Mouse (Mus musculus) CH12.LX (cell line): ENCODE data around the gene Alk. TPM values are rescaled to one million over a fixed set of nuclear protein-coding genes. Genes with fewer than 3 reads are reported as not detected.

Experiments
- DNase-seq: peaks from one replicate; pipeline ENCODE4 v3.0.0-alpha.2; 2013; ENCODE audit errors: extremely low read depth
- H3K27ac ChIP-seq: 2 replicates; pipeline ENCODE4 v1.5.1; 2012; ENCODE audit warnings: low read depth, mild to moderate bottlenecking, control low read depth, moderate library complexity; ENCODE audit not compliant: insufficient read depth
- H3K27me3 ChIP-seq: replicated peaks from 2 replicates; pipeline ENCODE3; 2012; ENCODE audit warnings: inconsistent platforms
- H3K36me3 ChIP-seq, 2 experiments: replicated peaks in 1 of 2; 2 replicates each; pipeline versions ENCODE3 to v1.6.1; 2012; ENCODE audit warnings: inconsistent platforms in 1 of 2, low read length in 1 of 2, mild to moderate bottlenecking in 1 of 2, mixed read lengths in 1 of 2, moderate library complexity in 1 of 2; ENCODE audit not compliant: control insufficient read depth in 1 of 2, insufficient read depth in 1 of 2
- H3K4me1 ChIP-seq, 2 experiments: 2 replicates each; pipeline ENCODE4 v1.6.1; 2012; ENCODE audit warnings: inconsistent platforms in 1 of 2, moderate library complexity in 1 of 2; ENCODE audit not compliant: insufficient read depth in 2 of 2, control insufficient read depth in 1 of 2
- H3K4me2 ChIP-seq: 2 replicates; pipeline ENCODE4 v1.6.1; 2012; ENCODE audit warnings: low read depth, mild to moderate bottlenecking, control low read depth; ENCODE audit not compliant: poor library complexity, insufficient read depth, severe bottlenecking
- H3K4me3 ChIP-seq, 3 experiments: fragments of 150-350 bp in 1 of 3; sonication (generic) in 1 of 3; replicated peaks in 1 of 3; 2 replicates each; pipeline versions ENCODE3 to v1.5.1; 2011 to 2012; ENCODE audit warnings: low read depth in 2 of 3, low read length in 2 of 3, mild to moderate bottlenecking in 2 of 3, moderate library complexity in 2 of 3, control low read depth in 1 of 3, improper control_type of control experiment in 1 of 3, inconsistent platforms in 1 of 3, mixed read lengths in 1 of 3; ENCODE audit not compliant: poor library complexity in 1 of 3
- H3K79me2 ChIP-seq: replicated peaks from 2 replicates; pipeline ENCODE4 v1.6.1; 2012; ENCODE audit warnings: mild to moderate bottlenecking, moderate library complexity; ENCODE audit not compliant: control insufficient read depth, poor library complexity, insufficient read depth, severe bottlenecking; ENCODE audit errors: extremely low read depth
- H3K9ac ChIP-seq: 2 replicates; pipeline ENCODE4 v1.6.1; 2012; ENCODE audit warnings: low read depth, mild to moderate bottlenecking, control low read depth, moderate library complexity; ENCODE audit not compliant: insufficient read depth
- H3K9me3 ChIP-seq: replicated peaks from 2 replicates; pipeline ENCODE3; 2012; ENCODE audit warnings: low read length, inconsistent platforms, mixed read lengths
- CHD1 ChIP-seq: IDR thresholded peaks from 2 replicates; pipeline ENCODE4 v1.6.1; 2012; ENCODE audit warnings: low read depth, low read length, improper control_type of control experiment, inconsistent platforms
- CTCF ChIP-seq, 2 experiments: IDR thresholded peaks in 1 of 2; conservative IDR thresholded peaks in 1 of 2; 2 replicates each; pipeline ENCODE4 v1.5.1; 2011 to 2012; ENCODE audit warnings: low read depth in 2 of 2, low read length in 2 of 2, improper control_type of control experiment in 1 of 2, inconsistent platforms in 1 of 2, mild to moderate bottlenecking in 1 of 2, moderate library complexity in 1 of 2
- ELF1 ChIP-seq: IDR thresholded peaks from 2 replicates; pipeline ENCODE4 v1.6.1; 2014; ENCODE audit warnings: low read depth, mild to moderate bottlenecking, inconsistent platforms, low read length, improper control_type of control experiment
- EP300 ChIP-seq: IDR thresholded peaks from 2 replicates; pipeline ENCODE4 v1.6.1; 2011; ENCODE audit warnings: low read length, improper control_type of control experiment
- ETS1 ChIP-seq: conservative IDR thresholded peaks from 2 replicates; pipeline ENCODE4 v1.6.1; 2012; ENCODE audit warnings: low read depth, mild to moderate bottlenecking, inconsistent platforms, low read length, improper control_type of control experiment, moderate library complexity
- IRF4 ChIP-seq: IDR thresholded peaks from 2 replicates; pipeline ENCODE4 v1.6.1; 2014; ENCODE audit warnings: low read depth, mild to moderate bottlenecking, inconsistent platforms, low read length, improper control_type of control experiment
- MAFK ChIP-seq: IDR thresholded peaks from 2 replicates; pipeline ENCODE4 v1.6.1; 2011; ENCODE audit warnings: low read length, improper control_type of control experiment; ENCODE audit not compliant: insufficient replicate concordance
- MAZ ChIP-seq: IDR thresholded peaks from 2 replicates; pipeline ENCODE4 v1.6.1; 2012; ENCODE audit warnings: low read depth, mild to moderate bottlenecking, inconsistent platforms, low read length, improper control_type of control experiment, moderate library complexity
- MEF2A ChIP-seq: IDR thresholded peaks from 2 replicates; pipeline ENCODE4 v1.6.1; 2014; ENCODE audit warnings: low read depth, mild to moderate bottlenecking, inconsistent platforms, low read length, improper control_type of control experiment, borderline replicate concordance
- MXI1 ChIP-seq: IDR thresholded peaks from 2 replicates; pipeline ENCODE4 v1.6.1; 2011; ENCODE audit warnings: mild to moderate bottlenecking, low read depth, low read length, improper control_type of control experiment
- NELFE ChIP-seq: IDR thresholded peaks from 2 replicates; pipeline ENCODE4 v1.6.1; 2011; ENCODE audit warnings: low read depth, low read length, improper control_type of control experiment
- NRF1 ChIP-seq: IDR thresholded peaks from 2 replicates; pipeline ENCODE4 v1.6.1; 2014; ENCODE audit warnings: low read depth, mild to moderate bottlenecking, inconsistent platforms, low read length, improper control_type of control experiment, moderate library complexity
- POLR2AphosphoS2 ChIP-seq: IDR thresholded peaks from 2 replicates; pipeline ENCODE4 v1.6.1; 2011; ENCODE audit warnings: low read depth, low read length, improper control_type of control experiment
- RCOR1 ChIP-seq: conservative IDR thresholded peaks from 2 replicates; pipeline ENCODE4 v1.6.1; 2012; ENCODE audit warnings: low read depth, mild to moderate bottlenecking, inconsistent platforms, low read length, improper control_type of control experiment
- TBP ChIP-seq: conservative IDR thresholded peaks from 2 replicates; pipeline ENCODE4 v1.6.1; 2011; ENCODE audit warnings: low read depth, low read length, improper control_type of control experiment
- UBTF ChIP-seq: IDR thresholded peaks from 2 replicates; pipeline ENCODE4 v1.6.1; 2012; ENCODE audit warnings: low read depth, mild to moderate bottlenecking, inconsistent platforms, low read length, improper control_type of control experiment, moderate library complexity
- USF1 ChIP-seq: IDR thresholded peaks from 2 replicates; pipeline ENCODE4 v1.6.1; 2014; ENCODE audit warnings: low read depth, mild to moderate bottlenecking, inconsistent platforms, low read length, improper control_type of control experiment
- USF2 ChIP-seq: conservative IDR thresholded peaks from 2 replicates; pipeline ENCODE4 v1.6.1; 2011; ENCODE audit warnings: low read depth, low read length, improper control_type of control experiment
- dilution Hi-C: fragments of 300-500 bp; cut with MboI; formaldehyde crosslinking; loops from 2 replicates; pipeline ENCODE4 v1.14.3; 2020; ENCODE audit warnings: low sequenced_read_pairs; ENCODE audit not compliant: extremely low pct_unique_long_range_greater_than_20kb, extremely low pct_ligation_motif_present
- in situ Hi-C: fragments of 300-500 bp; cut with MboI; formaldehyde crosslinking; loops from 3 replicates; pipeline ENCODE4 v1.14.3; 2019; ENCODE audit warnings: low sequenced_read_pairs, low pct_ligation_motif_present, low pct_unique_long_range_greater_than_20kb, mixed read lengths
- polyA plus RNA-seq: library from polyadenylated mRNA; unstranded; fragments of >175 nt; gene quantifications from 2 replicates; pipeline ENCODE4 v1.2.1, GENCODE M21; 2012; ENCODE audit warnings: low read depth; ENCODE audit not compliant: insufficient read length
- total RNA-seq, 2 experiments: library from RNA; depleted of rRNA; stranded (reverse); fragments of 300-350 nt in 1 of 2; fragments of >200 nt in 1 of 2; gene quantifications; 2 replicates each; pipeline ENCODE4 v1.2.3; 2012 to 2014

Alk gene
- total and polyA plus RNA-seq, 3 experiments = 0.38 to 0.63 (median 0.44) TPM

DNA sequence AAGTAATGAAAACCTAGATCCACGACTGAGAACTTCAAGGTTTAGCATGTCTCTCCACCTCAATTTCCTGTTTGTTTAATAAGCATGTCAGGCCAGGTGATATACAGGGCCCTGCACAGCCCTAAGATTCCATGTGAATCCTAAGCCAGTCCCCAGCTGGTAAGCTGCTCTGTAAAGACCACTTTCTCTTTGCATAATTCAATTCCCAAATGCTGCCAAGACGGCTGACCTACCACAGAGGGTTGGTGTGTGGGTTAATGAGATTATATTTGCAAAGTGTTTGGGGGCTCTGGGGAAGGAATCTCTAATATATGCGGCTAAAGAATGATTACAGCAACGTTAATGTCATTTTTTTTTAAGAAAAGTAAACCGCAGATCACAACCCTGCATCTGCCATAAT lies 130.3 kb downstream of the Alk start:
- in situ Hi-C loops (no loop called here), dilution Hi-C loops (no loop called here)
- Histone ChIP-seq H3K4me1 (no peaks in the 10 kb centered on the region), H3K9me3 (no peaks in the 10 kb centered on the region), H3K27ac (no peak overlapping the region), H3K79me2 (no peaks in the 10 kb centered on the region), H3K36me3 (no peaks in the 10 kb centered on the region), H3K4me3 (no peak overlapping the region), H3K9ac (no peak overlapping the region), H3K27me3 (no peaks in the 10 kb centered on the region), H3K4me2 (no peak overlapping the region)
- no peak for DNase-seq
- TF ChIP-seq CHD1 (no peak), POLR2AphosphoS2 (no peak), CTCF (conservative IDR thresholded peaks at IDR 0.05 in 1 of 2, IDR thresholded peaks at IDR 0.05 in 1 of 2; ENCODE audit: low read depth in 2 of 2, low read length in 2 of 2) (no peak), MEF2A (no peak)

DNA sequence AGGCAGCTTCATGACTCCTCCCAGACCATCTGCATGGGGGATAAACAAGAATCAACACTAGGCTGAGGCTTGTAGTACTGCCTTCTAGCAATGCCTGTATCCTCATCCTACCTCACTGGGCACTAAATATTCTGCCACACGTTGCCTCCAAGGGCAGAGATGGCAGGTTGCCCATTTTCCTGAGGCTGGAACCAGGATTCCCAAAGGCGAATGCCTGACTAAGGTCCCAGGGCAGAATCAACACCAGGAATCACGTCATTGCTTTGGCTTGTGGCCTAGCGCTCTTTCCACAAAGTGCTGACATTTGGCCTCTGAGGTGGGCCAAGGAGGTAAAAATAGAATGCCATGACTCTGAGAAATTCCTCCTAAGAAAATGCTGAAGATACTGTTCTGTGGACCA lies 155.9 kb downstream of the Alk start:
- no peak for TF ChIP-seq MAZ
- TF ChIP-seq USF2 = no peak
- no peak for TF ChIP-seq NELFE
- TF ChIP-seq CTCF (conservative IDR thresholded peaks at IDR 0.05 in 1 of 2, IDR thresholded peaks at IDR 0.05 in 1 of 2; ENCODE audit: low read depth in 2 of 2, low read length in 2 of 2) = no peak
- TF ChIP-seq MEF2A = no peak
- TF ChIP-seq RCOR1 = no peak
- no peak for TF ChIP-seq MXI1
- no peak for TF ChIP-seq IRF4
- no peak for TF ChIP-seq ELF1
- no peak for TF ChIP-seq USF1
- TF ChIP-seq TBP = no peak
- no peak for TF ChIP-seq UBTF
- no peak for TF ChIP-seq EP300
- no peak for TF ChIP-seq MAFK
- no peak for TF ChIP-seq CHD1
- TF ChIP-seq NRF1 = no peak
- no peak for TF ChIP-seq POLR2AphosphoS2
- no peak for TF ChIP-seq ETS1
- no peak for DNase-seq

More for the DNA sequence above, 155.9 kb downstream of the Alk start:
- in situ Hi-C loops (no loop called here), dilution Hi-C loops (no loop called here)
- Histone ChIP-seq H3K79me2 (no peaks in the 10 kb centered on the region), H3K27ac (no peak overlapping the region), H3K9me3 (peaks cover 3% of the 10 kb centered on the region), H3K27me3 (no peaks in the 10 kb centered on the region), H3K9ac (no peak overlapping the region), H3K36me3 (no peaks in the 10 kb centered on the region), H3K4me1 (no peaks in the 10 kb centered on the region), H3K4me2 (no peak overlapping the region), H3K4me3 (no peak overlapping the region)
